Comparison of ENCODE assay signal across 11 mouse cellular contexts in genomic region chr2:71531124-71531590, GRCm38 (mm10). TPM values are rescaled to one million over a fixed set of nuclear protein-coding genes. Genes with fewer than 3 reads are reported as not detected.
DNase-seq lines count a peak whose midpoint lies in the region; ATAC-seq and TF ChIP-seq lines count a peak whose summit lies in the region.
"Had no signal": no experiment of that assay in that cellular context is flagged by ENCODE, and none has a peak within 500 bp of the region (broad histone marks: within the 10 kb centered on the region; RNA-seq: fewer than 3 reads in every experiment).

No protein-coding gene starts in this region.

- peak overlapping the region; percentile 75 for H3K4me2 ChIP-seq in embryonic facial prominence, embryonic 14.5 days (ENCODE audit: low read depth, low read length)
- H3K4me2 ChIP-seq in limb, embryonic 11.5 days (ENCODE audit: low read depth, severe bottlenecking) = no peak overlapping the region

- H3K4me3 ChIP-seq in C2C12 (ENCODE audit: insufficient read depth, poor library complexity, severe bottlenecking) = peak overlapping the region; percentile 49
- peak overlapping the region; percentile 49 for H3K4me3 ChIP-seq in embryonic facial prominence, embryonic 14.5 days (ENCODE audit: low read depth, low read length)
- H3K4me3 ChIP-seq in limb, embryonic 11.5 days (ENCODE audit: low read depth, low read length) = no peak overlapping the region

- TF ChIP-seq CTCF in C2C12 (IDR thresholded peaks at IDR 0.05; ENCODE audit: control insufficient read depth, insufficient read depth, insufficient read length) = no peak

- H3K36me3 ChIP-seq in C2C12 (ENCODE audit: control insufficient read depth, insufficient read depth) = peaks cover 4% of the 10 kb centered on the region
- no peaks in the 10 kb centered on the region for H3K36me3 ChIP-seq in embryonic facial prominence, embryonic 14.5 days (ENCODE audit: control insufficient read depth, insufficient read depth, low read length)
- H3K36me3 ChIP-seq in limb, embryonic 11.5 days (ENCODE audit: control insufficient read depth, insufficient read depth, low read length) = no peaks in the 10 kb centered on the region

- H3K27me3 ChIP-seq in C2C12 (ENCODE audit: control insufficient read depth, insufficient read depth, insufficient read length) = no peaks in the 10 kb centered on the region
- peaks cover 92% of the 10 kb centered on the region for H3K27me3 ChIP-seq in embryonic facial prominence, embryonic 14.5 days (replicated peaks; ENCODE audit: control insufficient read depth, insufficient read depth, low read length)
- peaks cover 89% of the 10 kb centered on the region for H3K27me3 ChIP-seq in limb, embryonic 11.5 days (ENCODE audit: control insufficient read depth, insufficient read depth, low read length)

- H3K79me3 ChIP-seq in C2C12 (ENCODE audit: low read depth) = peaks cover 1% of the 10 kb centered on the region

- H3K9ac ChIP-seq in embryonic facial prominence, embryonic 14.5 days (ENCODE audit: low read depth, low read length) = peak overlapping the region; percentile 55
- no peak overlapping the region for H3K9ac ChIP-seq in limb, embryonic 11.5 days (ENCODE audit: low read length)

- peak; percentile 51 for DNase-seq in heart, adult 11 months
- DNase-seq in heart, postnatal 36 days = no peak
- DNase-seq in embryonic facial prominence, embryonic 14.5 days (ENCODE audit: low spot score) = no peak
- peak; percentile 50 for DNase-seq in limb, embryonic 11.5 days (ENCODE audit: low spot score)
- no peak for DNase-seq in adrenal gland, postnatal 36 days
- no peak for DNase-seq in cerebellum, postnatal 4 days (ENCODE audit: low spot score in 2 of 2)
- DNase-seq in left cerebral cortex, postnatal 4 days = no peak
- DNase-seq: gastrocnemius, postnatal 14 days; layer of hippocampus, postnatal 36 days; right cerebral cortex, adult 18-20 months had no signal

- peak overlapping the region; percentile 87 for H3K27ac ChIP-seq in embryonic facial prominence, embryonic 14.5 days (replicated peaks; ENCODE audit: low read depth, low read length)
- no peak overlapping the region for H3K27ac ChIP-seq in limb, embryonic 11.5 days (replicated peaks; ENCODE audit: low read depth, low read length)

- H3ac ChIP-seq in C2C12 (ENCODE audit: control insufficient read depth, insufficient read length, low read depth) = peak overlapping the region; percentile 60

- intact Hi-C loops in heart, postnatal 36 days (cut with DNase I) = loop anchor here (2.0 kb wide), 1 partner anchor 14 kb away; no protein-coding TSS in a partner anchor
- intact Hi-C loops in left cerebral cortex, postnatal 4 days (cut with DNase I) = loop anchor here (10.0 kb wide), 1 partner anchor 966 kb away; no protein-coding TSS in a partner anchor

- H3K9me3 ChIP-seq in embryonic facial prominence, embryonic 14.5 days (ENCODE audit: control insufficient read depth, low read length) = no peaks in the 10 kb centered on the region
- no peaks in the 10 kb centered on the region for H3K9me3 ChIP-seq in limb, embryonic 11.5 days (ENCODE audit: control insufficient read depth, low read length)

- 6% methylated on average over 11 of the region's 12 CpGs for WGBS in embryonic facial prominence, embryonic 14.5 days
- 1% methylated on average over 12 of the region's 12 CpGs for WGBS in limb, embryonic 11.5 days

- peaks cover 6% of the 10 kb centered on the region for H3K79me2 ChIP-seq in C2C12 (ENCODE audit: control insufficient read depth, insufficient read depth)

- H3K4me1 ChIP-seq in embryonic facial prominence, embryonic 14.5 days (ENCODE audit: control insufficient read depth, insufficient read depth, low read length) = 0 out of 2 replicates have a peak, but pooled peaks cover 5% of the 10 kb centered on the region
- H3K4me1 ChIP-seq in limb, embryonic 11.5 days (ENCODE audit: control insufficient read depth, insufficient read depth, low read length) = peaks cover 12% of the 10 kb centered on the region

- ATAC-seq in embryonic facial prominence, embryonic 14.5 days (ENCODE audit: low read depth) = no peak
- no peak for ATAC-seq in limb, embryonic 11.5 days (ENCODE audit: insufficient number of reproducible peaks, low FRiP score, low TSS enrichment, low read depth)

TF ChIP-seq in C2C12, 6 proteins besides CTCF, POLR2A, EP300 and RAD21:
- TF ChIP-seq FOSL1 (IDR thresholded peaks at IDR 0.05; ENCODE audit: insufficient read depth, low read length, poor library complexity, severe bottlenecking) (no peak), MYOD1 (IDR thresholded peaks at IDR 0.05; ENCODE audit: control insufficient read depth, insufficient read length, low read depth) (no peak), CEBPB (IDR thresholded peaks at IDR 0.05; ENCODE audit: low read depth) (no peak), MAX (IDR thresholded peaks at IDR 0.05) (no peak)

RNA-seq across cellular contexts. Expression of gene Dlx1, which starts 3.2 kb away (rescaled TPM):
- under 1 TPM; 0.28 to 0.35 TPM for total RNA-seq in heart, postnatal 36 days (2021)
- polyA plus RNA-seq in C2C12 (2012; fragmentation: generic; extraction: Trizol) = 4.9 TPM
- 13.1 and 15.2 TPM in 2 replicates for polyA plus RNA-seq in embryonic facial prominence, embryonic 14.5 days (2014; fragmentation: Nextera tagmentation; extraction: Ambion mirVana)
- polyA plus RNA-seq in limb, embryonic 11.5 days (2014; fragmentation: Nextera tagmentation; extraction: Ambion mirVana) = 5.8 and 6.3 TPM in 2 replicates
- under 1 TPM; 0.23 to 0.43 TPM for total RNA-seq in adrenal gland, postnatal 36 days (2021)
- 10 to 100 TPM; 52.3 to 63.1 TPM for total RNA-seq in left cerebral cortex, postnatal 4 days (2021)

RNA-seq across cellular contexts. Expression of gene Dlx2, which starts 15.4 kb away (rescaled TPM):
- total RNA-seq in heart, postnatal 36 days (2021) = not detected
- polyA plus RNA-seq in C2C12 (2012; fragmentation: generic; extraction: Trizol) = 16.0 TPM
- 5.5 and 5.7 TPM in 2 replicates for polyA plus RNA-seq in embryonic facial prominence, embryonic 14.5 days (2014; fragmentation: Nextera tagmentation; extraction: Ambion mirVana)
- polyA plus RNA-seq in limb, embryonic 11.5 days (2014; fragmentation: Nextera tagmentation; extraction: Ambion mirVana) = 5.6 and 7.3 TPM in 2 replicates
- total RNA-seq in adrenal gland, postnatal 36 days (2021) = under 1 TPM in 1 of 2 experiments, not detected in 1; 0.16 TPM
- 10 to 100 TPM; 20.6 to 22.4 TPM for total RNA-seq in left cerebral cortex, postnatal 4 days (2021)

Comparison
In these comparisons a context has a peak if more than half of its experiments do, and no peak if none do; other contexts are left out.
1. DNase-seq: peak in heart, adult 11 months (single experiment) and limb, embryonic 11.5 days (single experiment); none in heart, postnatal 36 days (0 of 2), embryonic facial prominence, embryonic 14.5 days (single experiment), adrenal gland, postnatal 36 days (0 of 2), cerebellum, postnatal 4 days (0 of 2) and left cerebral cortex, postnatal 4 days (single experiment).
2. RNA of gene Dlx1, which starts 3.2 kb away (total RNA-seq): 52.3 to 63.1 TPM in left cerebral cortex, postnatal 4 days; 0.23 to 0.43 TPM in adrenal gland, postnatal 36 days and 0.28 to 0.35 TPM in heart, postnatal 36 days; every median in the first group is over 10 times any median in the second.
3. RNA of gene Dlx2, which starts 15.4 kb away (total RNA-seq): 20.6 to 22.4 TPM in left cerebral cortex, postnatal 4 days; 0.16 TPM in adrenal gland, postnatal 36 days and not detected in heart, postnatal 36 days; every median in the first group is over 10 times any median in the second.